Mouse (Mus musculus): ENCODE measurements around the gene Olfr354.

- no peak for TF ChIP-seq ZNF384 (IDR thresholded peaks at IDR 0.05; ENCODE audit: low read depth, low read length)
- TF ChIP-seq CTCF (IDR thresholded peaks at IDR 0.05 in 2 of 3, conservative IDR thresholded peaks at IDR 0.05 in 1 of 3; ENCODE audit: control insufficient read depth in 1 of 3, insufficient read depth in 1 of 3, low read depth in 2 of 3, low read length in 3 of 3, poor library complexity in 1 of 3, severe bottlenecking in 1 of 3): no peak
- no peak for TF ChIP-seq MAX (IDR thresholded peaks at IDR 0.05; ENCODE audit: low read length)
- no peak for TF ChIP-seq RAD21 (IDR thresholded peaks at IDR 0.05; ENCODE audit: low read depth, low read length)
- no peak for TF ChIP-seq POLR2A (IDR thresholded peaks at IDR 0.05; ENCODE audit: control insufficient read depth in 1 of 2, insufficient read depth in 1 of 2, low read depth in 1 of 2, low read length in 2 of 2, poor library complexity in 1 of 2)
These were observed 12.6 kb upstream of the Olfr354 start, which contains the start of gene Olfr353 for GRCm38 (mm10) chr2:36892836-36893235.

All from MEL (cell line).